Comparison of ENCODE assay signal across 9 mouse cellular contexts in the genomic region with DNA sequence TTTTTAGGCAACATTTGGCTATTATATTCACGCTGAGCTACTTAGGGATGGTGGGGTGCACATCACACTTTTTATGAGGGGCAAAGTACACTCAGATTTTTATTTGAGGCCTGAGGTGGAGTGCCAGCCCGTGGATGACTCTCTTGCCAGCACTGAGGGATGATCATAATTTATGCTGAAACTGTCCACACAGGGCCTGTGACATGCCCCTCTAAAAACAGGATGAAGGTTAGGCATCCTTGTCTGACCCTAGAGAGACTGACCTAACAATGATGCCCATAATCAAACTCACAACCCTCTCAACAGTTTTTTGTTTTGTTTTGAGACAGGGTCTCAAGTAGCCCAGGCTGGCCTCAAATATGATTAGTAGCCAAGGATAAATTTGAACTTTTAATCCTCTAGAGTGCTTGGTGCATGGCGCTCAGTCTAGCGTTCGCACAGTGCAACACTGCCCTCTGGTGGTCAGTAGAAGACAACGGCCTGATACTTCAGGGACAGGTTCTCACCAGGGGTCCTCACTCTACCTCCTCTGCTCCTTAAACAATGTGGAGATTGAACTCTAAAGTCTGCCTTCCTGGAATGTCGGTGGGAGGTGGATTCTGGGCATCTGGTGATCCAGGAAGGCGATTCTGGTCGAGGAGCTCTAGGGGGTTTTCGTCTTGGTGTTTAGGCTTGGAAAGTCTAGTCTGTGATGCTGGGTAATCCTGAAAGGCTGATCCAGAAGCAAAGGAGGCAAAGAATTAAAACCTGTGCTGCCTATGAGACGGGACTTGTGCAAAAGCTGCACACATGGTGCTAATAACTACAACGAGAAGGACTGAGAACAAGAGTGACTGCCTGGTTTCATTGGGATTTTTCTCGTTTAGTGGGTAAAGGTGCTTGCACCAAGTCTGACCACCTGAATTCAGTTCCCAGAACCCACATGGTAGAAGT. TPM values are rescaled to one million over a fixed set of nuclear protein-coding genes. Genes with fewer than 3 reads are reported as not detected.
DNase-seq lines count a peak whose midpoint lies in the region; TF ChIP-seq lines count a peak whose summit lies in the region.
"Had no signal": no experiment of that assay in that cellular context is flagged by ENCODE, and none has a peak within 500 bp of the region (broad histone marks: within the 10 kb centered on the region; RNA-seq: fewer than 3 reads in every experiment).

No protein-coding gene starts in this region.

- TF ChIP-seq POLR2A in CH12.LX (IDR thresholded peaks at IDR 0.05; ENCODE audit: low read depth, low read length): no peak

- peak; percentile 91 to 92 for TF ChIP-seq CTCF in CH12.LX (conservative IDR thresholded peaks at IDR 0.05 in 1 of 2, IDR thresholded peaks at IDR 0.05 in 1 of 2; ENCODE audit: low read depth in 2 of 2, low read length in 2 of 2)

- no peak overlapping the region for H3K27ac ChIP-seq in CH12.LX (ENCODE audit: insufficient read depth, low read depth)
- peak overlapping the region; percentile 36 for H3K27ac ChIP-seq in embryonic facial prominence, embryonic 10.5 days (replicated peaks)

- no peaks in the 10 kb centered on the region for H3K27me3 ChIP-seq in CH12.LX (replicated peaks)
- H3K27me3 ChIP-seq in embryonic facial prominence, embryonic 10.5 days (replicated peaks; ENCODE audit: low read depth, poor library complexity, severe bottlenecking): no peaks in the 10 kb centered on the region; the same call in none of the 2 replicates

- 19% methylated on average over 13 of the region's 13 CpGs for WGBS in embryonic facial prominence, embryonic 10.5 days

- no peak for TF ChIP-seq EP300 in CH12.LX (IDR thresholded peaks at IDR 0.05; ENCODE audit: low read length)

- H3K9ac ChIP-seq in CH12.LX (ENCODE audit: insufficient read depth, low read depth): no peak overlapping the region

- H3K36me3 ChIP-seq in CH12.LX (replicated peaks in 1 of 2; ENCODE audit: control insufficient read depth in 1 of 2, insufficient read depth in 1 of 2, low read length in 1 of 2): no peaks in the 10 kb centered on the region
- H3K36me3 ChIP-seq in embryonic facial prominence, embryonic 10.5 days (replicated peaks): no peaks in the 10 kb centered on the region

- intact Hi-C loops in heart, postnatal 14 days (cut with DNase I): loop anchor here (2.0 to 5.0 kb wide), 3 partner anchors 44 to 669 kb away; no protein-coding TSS in a partner anchor

- peak; percentile 95 for TF ChIP-seq RAD21 in CH12.LX (IDR thresholded peaks at IDR 0.05; ENCODE audit: low read depth, low read length)

- no peak overlapping the region for H3K4me3 ChIP-seq in CH12.LX (replicated peaks in 1 of 3; ENCODE audit: low read depth in 2 of 3, low read length in 2 of 3, poor library complexity in 1 of 3)
- no peak overlapping the region for H3K4me3 ChIP-seq in embryonic facial prominence, embryonic 10.5 days

- H3K4me1 ChIP-seq in CH12.LX (ENCODE audit: control insufficient read depth in 1 of 2, insufficient read depth in 2 of 2): no peaks in the 10 kb centered on the region
- peaks cover 42% of the 10 kb centered on the region for H3K4me1 ChIP-seq in embryonic facial prominence, embryonic 10.5 days

- H3K79me2 ChIP-seq in CH12.LX (replicated peaks; ENCODE audit: control insufficient read depth, extremely low read depth, insufficient read depth, poor library complexity, severe bottlenecking): no peaks in the 10 kb centered on the region

- H3K4me2 ChIP-seq in CH12.LX (ENCODE audit: insufficient read depth, low read depth, poor library complexity, severe bottlenecking): no peak overlapping the region

- no peaks in the 10 kb centered on the region for H3K9me3 ChIP-seq in CH12.LX (replicated peaks; ENCODE audit: low read length)
- no peaks in the 10 kb centered on the region for H3K9me3 ChIP-seq in embryonic facial prominence, embryonic 10.5 days

- dilution Hi-C loops in CH12.LX (cut with MboI; ENCODE audit: extremely low pct_ligation_motif_present, extremely low pct_unique_long_range_greater_than_20kb, low sequenced_read_pairs): no loop called here

- in situ Hi-C loops in CH12.LX (cut with MboI; ENCODE audit: low pct_ligation_motif_present, low pct_unique_long_range_greater_than_20kb, low sequenced_read_pairs): loop anchor here (10.0 to 25.0 kb wide), 3 partner anchors 324 to 1102 kb away; no protein-coding TSS in a partner anchor

- peak; percentile 76 for DNase-seq in CH12.LX (ENCODE audit: extremely low read depth)
- DNase-seq in adrenal gland, postnatal 10 days: peak; percentile 79
- peak; percentile 80 for DNase-seq in embryonic facial prominence, embryonic 10.5 days (ENCODE audit: low spot score)
- DNase-seq in heart, postnatal 14 days: peak; percentile 70 to 83
- peak; percentile 83 to 85 for DNase-seq in kidney, postnatal 4 days
- peak; percentile 69 for DNase-seq in lung, postnatal 25 days (ENCODE audit: low spot score)
- peak; percentile 85 for DNase-seq in retina, postnatal 1 day
- DNase-seq in urinary bladder, adult 2 months (ENCODE audit: low spot score): peak; percentile 46

TF ChIP-seq in CH12.LX, 34 proteins besides CTCF, POLR2A, EP300 and RAD21:
- no peak for TF ChIP-seq USF1 (IDR thresholded peaks at IDR 0.05; ENCODE audit: low read depth, low read length)
- TF ChIP-seq TBP (conservative IDR thresholded peaks at IDR 0.05; ENCODE audit: low read depth, low read length): no peak
- TF ChIP-seq HCFC1 (IDR thresholded peaks at IDR 0.05; ENCODE audit: low read depth, low read length): no peak
- TF ChIP-seq KAT2A (IDR thresholded peaks at IDR 0.05; ENCODE audit: insufficient replicate concordance, low read length): no peak
- TF ChIP-seq RCOR1 (conservative IDR thresholded peaks at IDR 0.05; ENCODE audit: low read depth, low read length): no peak
- TF ChIP-seq SMC3 (IDR thresholded peaks at IDR 0.05; ENCODE audit: low read depth, low read length): peak; percentile 81
- no peak for TF ChIP-seq JUND (conservative IDR thresholded peaks at IDR 0.05; ENCODE audit: low read depth, low read length)
- TF ChIP-seq MAFK (IDR thresholded peaks at IDR 0.05; ENCODE audit: insufficient replicate concordance, low read length): no peak

RNA-seq across cellular contexts. Expression of a gene that starts 52.7 kb away (rescaled TPM):
- total RNA-seq in CH12.LX (2012; rRNA removed) (not detected in 2 replicates), CH12.LX (2014; rRNA removed) (not detected in 2 replicates)
- not detected in 2 replicates for polyA plus RNA-seq in CH12.LX (2012; ENCODE audit: insufficient read length, low read depth)
- total RNA-seq in adrenal gland, postnatal 10 days (2021): not detected
- polyA plus RNA-seq in embryonic facial prominence, embryonic 10.5 days (2016; fragmentation: Nextera tagmentation; extraction: Ambion mirVana): not detected in 2 replicates
- total RNA-seq in heart, postnatal 14 days (2021): not detected
- polyA plus RNA-seq in urinary bladder, adult 2 months (2012; rRNA removed): not detected in 2 replicates
- total RNA-seq: left cerebral cortex, adult 8-10 months had no signal
